ENCODE assay signal across 9 mouse cellular contexts in genomic region chr4:120747243-120747792, GRCm38 (mm10). TPM values are rescaled to one million over a fixed set of nuclear protein-coding genes. Genes with fewer than 3 reads are reported as not detected.
DNase-seq lines count a peak whose midpoint lies in the region; ATAC-seq and TF ChIP-seq lines count a peak whose summit lies in the region.
"Had no signal": no experiment of that assay in that cellular context is flagged by ENCODE, and none has a peak within 500 bp of the region (broad histone marks: within the 10 kb centered on the region; RNA-seq: fewer than 3 reads in every experiment).

No protein-coding gene starts in this region.

- under 1% methylated on average over 54 of the region's 75 CpGs for WGBS in heart, adult 2 months
- under 1% methylated on average over 49 of the region's 75 CpGs for WGBS in midbrain, postnatal 0 days

- peak overlapping the region; percentile 61 for H3K4me3 ChIP-seq in heart, adult 2 months
- peak overlapping the region; percentile 66 for H3K4me3 ChIP-seq in midbrain, postnatal 0 days (ENCODE audit: low read depth, low read length)

- peak overlapping the region; percentile 100 for H3K4me2 ChIP-seq in midbrain, postnatal 0 days (ENCODE audit: low read depth, low read length, poor library complexity, severe bottlenecking)

- no peak for TF ChIP-seq EP300 in heart, adult 2 months (IDR thresholded peaks at IDR 0.05; ENCODE audit: insufficient read depth, low read depth, low read length)

- H3K79me2 ChIP-seq in heart, adult 2 months (replicated peaks; ENCODE audit: control insufficient read depth, insufficient read depth, low read length) = no peaks in the 10 kb centered on the region

- peak overlapping the region; percentile 40; the same call in 1 of the 2 replicates for H3K27ac ChIP-seq in heart, adult 2 months
- H3K27ac ChIP-seq in midbrain, postnatal 0 days (ENCODE audit: low read depth, low read length) = no peak overlapping the region

- DNase-seq in heart, adult 2 months = peak; percentile 56 to 61
- DNase-seq in heart, adult 9 months (ENCODE audit: low spot score in 2 of 2) = no peak
- peak; percentile 49 for DNase-seq in adrenal gland, postnatal 25 days
- peak; percentile 26 for DNase-seq in kidney, postnatal 14 days
- no peak for DNase-seq in midbrain, postnatal 0 days (ENCODE audit: low spot score)
- DNase-seq in MN1 (ENCODE audit: low spot score) = no peak
- DNase-seq in right cerebral cortex, postnatal 36 days (ENCODE audit: low spot score in 2 of 2) = no peak

- no peaks in the 10 kb centered on the region; the same call in 1 of the 2 replicates for H3K4me1 ChIP-seq in heart, adult 2 months (ENCODE audit: control insufficient read depth, insufficient read depth, low read length)
- no peaks in the 10 kb centered on the region for H3K4me1 ChIP-seq in midbrain, postnatal 0 days (ENCODE audit: insufficient read depth, low read length)

- ATAC-seq in granulocyte monocyte progenitor cell, adult 5-6 weeks (replicated peaks; ENCODE audit: poor library complexity, severe bottlenecking) = 0 out of 2 replicates have a peak, but pooled peaks have one; percentile 10
- peak; percentile 42 for ATAC-seq in midbrain, postnatal 0 days (ENCODE audit: low FRiP score)

- H3K27me3 ChIP-seq in heart, adult 2 months (ENCODE audit: control insufficient read depth, insufficient read depth, low read length) = peaks cover 5% of the 10 kb centered on the region; the same call in 1 of the 2 replicates
- H3K27me3 ChIP-seq in midbrain, postnatal 0 days (ENCODE audit: insufficient read depth, low read length) = peaks cover 31% of the 10 kb centered on the region

- intact Hi-C loops in heart, adult 2 months (cut with DNase I) = no loop called here

- no peak for TF ChIP-seq CTCF in heart, adult 2 months (IDR thresholded peaks at IDR 0.05)
- TF ChIP-seq CTCF in midbrain, postnatal 0 days (IDR thresholded peaks at IDR 0.05) = no peak

- no peaks in the 10 kb centered on the region for H3K9me3 ChIP-seq in midbrain, postnatal 0 days (ENCODE audit: low read length)

- H3K9ac ChIP-seq in heart, adult 2 months (ENCODE audit: low read depth, low read length) = peak overlapping the region; percentile 72
- peak overlapping the region; percentile 60 for H3K9ac ChIP-seq in midbrain, postnatal 0 days (replicated peaks; ENCODE audit: low read length, poor library complexity, severe bottlenecking)

- H3K36me3 ChIP-seq in heart, adult 2 months (ENCODE audit: control insufficient read depth, insufficient read depth, low read length) = no peaks in the 10 kb centered on the region
- H3K36me3 ChIP-seq in midbrain, postnatal 0 days (ENCODE audit: insufficient read depth, low read length) = no peaks in the 10 kb centered on the region

- no peak for TF ChIP-seq POLR2A in heart, adult 2 months (IDR thresholded peaks at IDR 0.05; ENCODE audit: insufficient read depth, low read depth, low read length)

RNA-seq across cellular contexts. Expression of gene Kcnq4, which starts 1.1 kb away (rescaled TPM):
- 1 to 10 TPM; 1.6 to 1.9 TPM for total RNA-seq in heart, adult 2 months (2021)
- 6.9 TPM in 2 replicates for polyA plus RNA-seq in heart, adult 2 months (2012; rRNA removed)
- total RNA-seq in adrenal gland, postnatal 25 days (2021) = 1.5 and 2.0 TPM in 2 replicates
- 0.96 TPM in 1 of 2 replicates, not detected in the other for total RNA-seq in granulocyte monocyte progenitor cell, adult 5-6 weeks (2014; fragmentation: Nextera tagmentation)
- total RNA-seq in granulocyte monocyte progenitor cell, adult 5-6 weeks (2017) = not detected in 2 replicates
- 8.2 and 9.8 TPM in 2 replicates for total RNA-seq in midbrain, postnatal 0 days (2014; rRNA removed)
- 4.2 and 4.6 TPM in 2 replicates for polyA plus RNA-seq in midbrain, postnatal 0 days (2015; fragmentation: Nextera tagmentation; extraction: Ambion mirVana)
- total RNA-seq: MEL had no signal

Comparison
In these comparisons a context has a peak if more than half of its experiments do, and no peak if none do; other contexts are left out.
1. DNase-seq: peak in heart, adult 2 months (2 of 2), adrenal gland, postnatal 25 days (single experiment) and kidney, postnatal 14 days (single experiment); none in heart, adult 9 months (0 of 2), midbrain, postnatal 0 days (single experiment), MN1 (single experiment) and right cerebral cortex, postnatal 36 days (0 of 2).